Mouse (Mus musculus) frontal cortex, postnatal 36 days (tissue): ENCODE measurements around the gene Aurkb.
A peak's percentile ranks its signal among the peaks of the same experiment; 100 is the strongest.

Source experiments
- DNase-seq, 2 experiments: peaks; one replicate each; pipeline ENCODE4 v3.0.0; 2022; ENCODE audit warnings: low spot score in 2 of 2

Aurkb gene

DNA sequence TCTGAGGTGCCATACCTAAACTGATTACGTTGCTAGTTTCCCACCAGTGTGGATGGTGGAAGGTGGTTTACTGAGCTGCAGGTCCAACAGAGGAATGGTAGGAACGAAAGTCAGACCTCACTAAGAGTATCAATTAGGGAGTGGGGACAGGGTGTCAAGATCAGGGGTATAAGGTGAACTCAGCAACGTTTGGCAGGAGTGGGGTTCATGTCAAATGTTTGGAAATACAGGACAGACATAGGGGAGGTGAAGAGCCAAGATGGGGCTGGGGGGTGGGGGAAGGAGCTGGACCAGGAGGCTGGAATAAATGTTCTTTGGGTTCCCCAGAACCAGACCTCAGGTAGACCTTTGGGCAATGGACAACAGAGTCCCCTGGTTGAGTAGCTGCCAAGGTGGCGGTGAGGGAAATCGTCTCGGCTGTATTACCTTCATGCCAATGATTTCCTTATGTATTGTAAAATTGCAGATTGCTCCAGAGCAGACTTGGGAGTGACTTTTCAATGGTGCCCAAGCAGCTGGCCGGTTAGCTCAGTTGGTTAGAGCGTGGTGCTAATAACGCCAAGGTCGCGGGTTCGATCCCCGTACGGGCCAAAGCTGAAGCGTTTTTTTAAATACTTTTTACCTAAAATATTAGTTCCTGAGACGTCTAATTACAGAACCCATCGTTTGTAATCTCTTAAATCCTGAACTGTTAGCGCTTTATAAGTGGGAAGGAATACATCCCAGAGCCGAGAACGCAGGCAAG, 8.8 kb upstream of the Aurkb start:
- peak; percentile 95 to 96 for DNase-seq

DNA sequence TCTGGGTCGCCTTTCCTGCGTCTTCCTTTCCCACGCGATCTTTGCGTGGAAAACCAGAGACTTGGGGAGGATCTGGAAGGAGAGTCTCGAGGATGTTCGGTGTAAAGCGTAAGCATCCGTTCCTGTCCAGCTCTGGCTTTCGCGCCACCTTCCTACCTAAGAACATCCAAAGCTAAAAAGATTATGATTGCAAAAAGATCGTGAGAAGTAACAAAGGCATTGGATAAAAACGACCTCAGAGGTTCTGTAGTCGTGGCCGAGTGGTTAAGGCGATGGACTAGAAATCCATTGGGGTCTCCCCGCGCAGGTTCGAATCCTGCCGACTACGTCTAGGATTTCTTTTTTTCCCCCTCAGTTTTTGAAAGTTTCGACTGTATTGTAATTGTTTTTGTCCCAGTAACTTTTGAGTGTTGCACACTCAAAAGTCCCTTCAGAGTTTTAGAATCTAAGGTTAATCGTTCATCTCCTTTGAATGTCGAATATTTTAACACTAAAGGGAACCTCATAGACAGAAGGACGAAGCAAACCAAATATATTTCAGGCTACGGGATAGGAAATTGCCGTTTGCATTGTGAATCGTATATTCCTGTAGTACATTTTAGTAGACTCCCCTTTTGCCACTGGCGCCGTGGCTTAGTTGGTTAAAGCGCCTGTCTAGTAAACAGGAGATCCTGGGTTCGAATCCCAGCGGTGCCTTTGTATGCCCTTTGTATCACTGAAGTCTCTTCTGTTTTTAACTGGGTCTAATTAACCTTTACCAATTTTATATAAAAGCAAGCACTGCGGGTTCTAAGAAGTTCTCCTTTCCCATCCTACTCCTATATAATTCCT, 8.0 kb upstream of the Aurkb start:
- peak; percentile 90 to 92 for DNase-seq

DNA sequence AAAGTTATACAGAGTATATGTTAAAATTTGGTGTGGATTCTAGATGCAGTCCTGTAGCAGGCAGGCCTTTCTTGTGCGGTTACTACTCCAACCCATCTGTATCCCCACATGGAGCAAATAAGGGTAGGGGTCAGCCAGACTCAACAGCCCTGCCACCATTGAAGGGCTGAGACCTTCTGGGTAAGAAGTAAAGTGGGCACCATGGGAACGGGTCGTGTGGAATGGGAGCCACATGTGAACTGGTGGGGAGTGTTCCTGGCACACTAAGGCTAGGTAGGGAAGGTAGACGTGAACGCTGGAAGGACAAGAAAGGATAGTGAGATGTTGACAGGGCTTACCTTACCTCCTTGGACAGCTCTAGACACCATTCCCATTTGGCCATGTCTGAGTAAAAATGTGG, 7.3 kb upstream of the Aurkb start:
- no peak for DNase-seq

DNA sequence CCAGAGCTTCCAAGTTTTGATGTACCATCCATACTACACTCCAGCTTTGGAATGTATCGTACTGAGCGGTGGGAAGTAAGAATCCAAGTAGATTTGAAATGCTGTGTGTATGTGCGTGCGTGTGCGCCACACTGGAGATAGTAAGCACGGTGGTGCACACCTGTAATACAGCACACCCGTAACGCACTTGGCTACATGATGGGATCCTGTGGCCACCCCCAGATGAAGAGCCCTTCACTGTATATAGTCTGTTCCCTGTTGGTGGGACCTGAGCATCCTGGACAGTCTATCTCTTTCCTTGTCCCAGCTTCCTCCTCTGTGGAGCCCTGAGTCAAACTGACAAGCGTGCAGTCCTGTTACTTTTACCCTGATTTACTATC, 938 bp downstream of the Aurkb start:
- no peak for DNase-seq

DNA sequence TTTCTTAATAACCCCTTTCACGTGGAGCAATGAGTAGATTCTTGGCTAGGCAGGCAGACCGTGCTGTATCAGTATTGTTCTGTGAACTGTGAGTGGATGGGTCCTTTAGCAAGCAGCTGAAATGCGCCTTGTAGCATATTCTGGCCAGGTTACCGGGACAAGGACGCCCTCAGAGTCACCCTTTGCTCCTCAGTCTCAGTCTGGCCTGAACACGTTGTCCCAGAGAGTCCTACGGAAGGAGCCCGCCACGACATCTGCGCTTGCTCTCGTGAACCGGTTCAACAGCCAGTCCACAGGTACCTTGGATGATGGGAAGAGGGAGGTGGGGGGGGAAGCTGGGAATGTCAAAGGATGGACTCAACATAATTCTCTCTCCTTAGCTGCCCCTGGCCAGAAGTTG, 2.1 kb downstream of the Aurkb start:
- DNase-seq: no peak

DNA sequence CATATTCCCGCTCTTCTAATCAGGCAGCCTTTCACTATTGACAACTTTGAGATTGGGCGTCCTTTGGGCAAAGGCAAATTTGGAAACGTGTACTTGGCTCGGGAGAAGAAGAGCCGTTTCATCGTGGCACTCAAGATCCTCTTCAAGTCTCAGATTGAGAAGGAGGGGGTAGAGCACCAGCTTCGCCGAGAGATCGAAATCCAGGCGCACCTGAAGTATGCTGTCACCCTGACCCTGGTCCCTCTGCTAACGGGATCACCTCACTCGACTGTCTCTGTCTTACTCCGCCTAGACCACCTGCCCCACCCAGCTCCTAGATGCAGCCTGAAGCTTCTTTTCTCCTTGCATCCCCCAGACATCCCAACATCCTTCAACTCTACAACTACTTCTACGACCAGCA, 2.7 kb downstream of the Aurkb start:
- DNase-seq: no peak

DNA sequence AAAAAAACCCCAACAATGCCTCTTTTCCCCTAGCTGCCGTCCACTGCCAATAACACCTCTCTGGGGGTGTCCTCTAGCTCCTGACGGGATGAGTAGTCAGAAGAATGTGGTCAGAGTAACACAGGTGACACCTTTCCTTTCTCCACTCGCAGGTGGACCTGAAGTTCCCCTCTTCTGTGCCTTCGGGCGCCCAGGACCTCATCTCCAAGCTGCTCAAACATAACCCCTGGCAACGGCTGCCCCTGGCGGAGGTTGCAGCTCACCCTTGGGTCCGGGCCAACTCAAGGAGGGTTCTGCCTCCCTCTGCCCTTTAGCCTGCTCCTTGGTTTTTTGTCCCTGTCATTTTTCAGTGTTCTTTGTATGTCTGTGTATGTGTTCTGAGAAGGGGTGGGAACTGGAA, 5.3 kb downstream of the Aurkb start:
- no peak for DNase-seq

DNA sequence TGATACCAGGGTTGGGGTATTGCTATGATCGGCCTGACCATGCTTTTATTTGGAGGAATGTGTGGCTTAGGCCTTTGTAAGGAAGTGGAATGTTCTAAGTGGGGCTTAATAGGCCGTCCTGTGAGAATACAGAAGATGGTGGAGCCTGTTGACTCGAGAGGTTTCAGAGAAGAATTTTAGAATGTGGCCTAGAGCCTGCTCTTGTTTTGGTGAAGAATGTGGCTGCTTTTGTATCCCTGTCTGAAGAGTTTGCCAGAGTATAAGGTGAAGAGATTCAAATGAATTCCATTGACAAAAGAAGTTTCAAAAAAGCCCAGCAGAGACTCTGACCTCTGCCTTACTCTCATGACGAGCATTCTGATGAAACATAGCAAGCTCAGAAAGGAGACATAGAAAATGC, 6.3 kb downstream of the Aurkb start:
- DNase-seq: no peak

DNA sequence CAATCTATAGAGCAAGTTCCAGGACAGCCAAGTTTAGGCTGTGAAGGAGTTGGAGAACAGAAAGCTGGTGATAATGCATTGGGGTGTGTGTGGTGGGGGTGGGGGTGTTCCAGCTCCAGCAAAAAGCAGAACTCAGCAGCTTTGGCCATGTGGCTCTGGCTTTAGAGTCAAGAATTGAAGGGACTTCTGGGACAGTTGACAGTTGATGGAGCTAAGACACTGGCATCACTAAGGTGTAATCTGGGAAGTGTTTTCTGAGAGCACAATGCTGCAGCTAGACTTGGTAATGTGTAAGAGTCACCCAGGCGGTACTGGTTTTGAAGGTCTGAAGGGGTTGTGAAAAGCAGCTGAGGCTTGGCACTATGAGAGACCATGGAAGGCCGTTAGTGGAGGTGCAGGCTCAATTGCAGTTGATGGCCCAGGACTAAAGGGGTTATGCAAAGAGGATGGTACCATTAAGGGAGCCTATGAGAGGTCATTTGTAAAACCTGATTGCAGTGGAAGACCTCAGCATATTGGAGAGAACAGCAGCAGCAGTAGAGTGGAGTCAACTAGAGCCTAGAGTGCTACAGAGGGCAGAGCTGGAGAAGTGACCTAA, 7.5 kb downstream of the Aurkb start:
- no peak for DNase-seq

DNA sequence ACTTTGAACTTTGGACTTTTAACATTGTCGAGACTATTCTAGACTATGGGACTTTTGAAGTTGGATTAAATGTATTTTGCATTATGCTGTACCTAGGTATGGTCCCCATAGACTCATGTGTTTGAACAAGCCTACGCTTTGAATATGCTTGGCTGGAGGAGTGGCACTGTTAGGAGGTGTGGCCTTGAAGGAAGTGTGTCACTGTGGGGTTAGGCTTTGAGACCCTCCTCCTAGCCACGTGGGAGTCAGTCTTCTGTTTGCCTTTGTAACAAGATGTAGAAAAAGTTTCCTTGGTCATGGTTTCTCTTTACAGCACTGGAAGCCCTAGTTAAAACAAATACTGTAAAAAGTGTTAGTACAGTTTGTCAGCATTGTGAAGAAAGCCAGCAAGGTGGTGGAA, 8.4 kb downstream of the Aurkb start:
- no peak for DNase-seq

DNA sequence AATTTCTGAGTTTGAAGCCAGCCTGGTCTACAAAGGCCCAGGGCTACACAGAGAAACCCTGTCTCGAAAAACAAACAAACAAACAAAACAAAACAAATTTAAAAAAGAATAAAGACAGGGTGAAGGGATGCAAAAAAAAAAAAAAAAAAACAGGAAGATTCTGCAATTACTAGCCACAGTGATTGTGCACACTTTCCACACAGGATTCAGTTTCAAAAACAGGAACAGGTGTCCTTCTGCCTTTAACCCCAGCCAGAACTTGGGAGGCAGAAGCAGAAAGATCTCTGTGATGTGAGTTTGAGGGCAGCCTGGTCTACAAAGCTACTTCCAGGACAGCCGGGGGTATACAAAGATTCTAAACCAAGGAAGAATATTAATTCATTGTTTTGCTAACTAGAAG, 12.8 kb downstream of the Aurkb start:
- DNase-seq: no peak

DNA sequence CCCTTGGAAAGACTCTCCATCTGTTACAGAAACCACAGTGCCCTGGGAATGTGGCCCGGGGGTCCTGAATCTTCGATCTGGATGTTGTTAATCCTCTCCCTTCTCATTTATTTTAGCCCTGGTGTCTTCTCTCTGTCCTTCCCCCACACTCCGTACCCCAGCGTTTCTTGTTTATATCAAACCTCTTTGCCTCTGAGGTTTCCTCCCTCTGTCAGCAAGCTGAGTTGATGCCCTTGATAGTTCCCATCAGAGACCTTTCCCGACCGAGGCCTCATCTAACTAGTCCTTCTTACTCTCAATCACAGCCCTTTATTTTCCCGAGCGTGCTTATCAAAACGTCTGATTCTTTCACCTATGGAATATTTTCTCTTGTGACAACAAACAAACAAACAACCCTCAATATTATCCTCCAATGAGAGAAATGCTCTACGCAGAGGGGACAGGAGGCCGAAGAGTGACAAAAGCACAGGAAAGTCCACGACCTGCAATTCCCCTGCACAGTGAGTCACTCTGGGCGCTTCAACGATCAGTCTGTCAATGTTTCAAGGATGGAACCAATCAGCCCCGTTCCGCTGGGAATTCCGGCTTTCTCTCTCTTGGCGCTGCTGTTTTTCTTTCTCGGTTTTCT, 13.4 kb downstream of the Aurkb start:
- DNase-seq: no peak

DNA sequence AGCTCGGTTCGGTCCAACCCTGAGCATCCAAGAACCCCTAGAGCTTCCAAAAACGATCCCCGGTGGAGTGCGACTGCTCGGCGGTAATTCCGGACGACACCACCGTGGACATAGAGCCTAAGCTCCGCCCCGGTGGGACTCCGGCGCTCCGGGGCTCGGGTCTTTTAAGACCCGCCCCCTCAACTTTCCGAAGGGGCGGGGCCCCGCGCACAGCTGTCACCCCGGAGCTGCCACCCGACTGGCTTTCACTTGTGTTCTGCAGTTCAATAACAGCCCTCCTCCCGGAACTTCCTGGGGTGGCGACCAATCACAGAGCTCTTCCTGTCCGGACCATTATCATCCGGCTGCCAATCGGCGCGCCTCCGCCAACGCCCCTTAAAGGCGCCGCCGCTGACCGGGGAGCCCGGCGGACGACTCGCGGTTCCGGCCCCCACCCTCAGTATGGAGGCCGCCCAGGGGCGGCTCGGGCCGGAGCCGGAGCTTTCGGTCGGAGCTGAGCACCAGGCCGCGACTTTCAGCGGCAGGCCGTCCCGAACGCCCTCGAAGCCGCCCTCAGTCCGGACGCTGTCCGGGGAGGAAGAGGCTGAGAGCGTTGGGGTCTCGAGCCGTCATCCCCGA, 14.0 kb downstream of the Aurkb start, which contains the start of gene Borcs6:
Gene Borcs6, plus strand, starts transcription at position 361 of the 618 bp plus-strand sequence.
- peak; percentile 95 to 97 for DNase-seq

DNA sequence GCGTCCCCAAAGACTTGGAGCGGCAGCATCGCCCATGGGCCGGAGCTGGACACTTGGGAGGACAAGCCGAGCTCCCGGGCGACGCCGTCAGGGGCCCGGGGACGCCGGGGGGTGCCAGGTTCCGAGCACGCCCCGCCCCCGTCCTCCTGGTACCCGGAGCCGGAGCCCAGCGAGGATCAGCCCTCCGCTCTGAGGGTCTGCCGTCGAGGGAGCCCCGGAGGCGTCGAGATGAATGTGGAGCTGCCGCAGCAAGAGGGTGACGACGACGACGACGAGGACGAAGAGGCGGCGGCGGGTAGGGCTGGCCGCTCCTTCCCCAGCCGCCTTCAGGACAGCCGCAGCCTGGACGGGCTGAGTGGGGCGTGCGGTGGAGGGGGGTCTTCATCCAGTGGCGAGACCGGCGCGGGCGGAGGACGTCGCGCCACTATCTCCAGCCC, 14.5 kb downstream of the Aurkb start:
- DNase-seq: no peak

DNA sequence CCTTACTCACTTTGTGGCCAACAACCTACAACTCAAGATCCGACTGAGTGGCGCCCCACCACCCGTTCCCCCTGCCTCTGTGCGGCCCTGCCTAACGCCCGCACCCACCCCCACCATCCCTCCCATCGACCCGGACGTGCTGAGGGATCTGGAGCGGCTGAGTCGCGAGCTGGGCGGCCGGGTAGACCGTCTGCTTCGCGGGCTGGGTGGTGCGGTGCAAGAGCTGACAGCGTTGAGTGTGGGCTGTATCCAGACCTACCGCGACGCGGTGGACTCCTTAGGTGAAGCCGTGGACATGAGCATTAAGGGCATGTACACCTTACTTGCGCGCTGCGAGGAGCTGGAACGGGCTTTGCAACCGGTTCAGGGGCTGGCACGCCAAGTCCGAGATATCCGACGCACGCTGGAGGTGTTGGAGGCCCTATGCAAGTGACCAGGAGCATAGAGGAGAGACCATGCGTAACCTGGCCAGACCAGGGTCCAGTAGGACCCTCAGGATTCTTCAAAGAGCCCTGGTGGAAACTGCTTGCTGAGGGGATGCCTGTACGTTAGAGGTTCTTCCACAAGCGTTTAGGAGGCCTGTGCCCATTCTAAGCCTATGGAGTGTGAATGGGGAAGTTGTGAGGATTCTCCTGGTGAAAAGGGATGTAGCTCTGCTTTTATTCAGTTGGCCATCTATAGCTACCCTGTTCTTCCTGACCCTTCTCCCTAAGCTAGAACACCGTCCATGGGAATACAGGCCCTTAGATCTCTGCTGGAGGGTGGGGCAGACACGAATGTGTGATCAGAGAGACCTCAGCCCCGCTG, 15.2 kb downstream of the Aurkb start:
- DNase-seq: peak in 1 of 2 experiments; percentile 29

DNA sequence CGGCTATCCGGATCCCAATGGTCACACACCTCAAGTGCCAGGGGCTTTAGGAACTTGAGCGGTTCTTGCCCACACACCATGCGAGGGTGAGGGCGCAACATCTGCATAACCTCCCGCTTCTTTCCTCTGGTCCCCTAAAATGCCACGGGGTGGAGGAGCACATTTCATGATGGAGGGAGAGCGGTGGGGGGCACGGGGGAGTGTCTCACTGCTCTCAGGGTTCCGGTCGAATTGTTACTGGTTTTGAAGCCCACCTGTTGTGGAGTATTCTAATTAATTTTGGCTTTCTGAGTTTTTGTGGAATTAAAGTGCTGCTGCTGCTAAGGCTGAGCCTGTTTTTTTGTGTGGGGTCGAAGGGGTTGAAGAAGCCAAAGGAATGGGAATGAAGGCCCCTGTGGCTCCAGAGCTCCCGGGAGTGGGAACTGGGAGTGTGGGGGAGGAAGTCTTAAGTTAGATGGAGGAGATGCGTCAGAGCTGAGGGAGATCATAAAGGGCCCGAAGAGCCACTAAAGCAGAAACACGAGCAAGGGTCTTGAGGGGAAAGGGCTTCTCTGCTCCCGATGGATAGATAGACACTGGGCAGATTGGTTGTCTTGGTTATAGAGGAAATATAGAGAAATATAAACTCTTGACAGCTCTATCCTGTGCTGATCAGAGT, 15.9 kb downstream of the Aurkb start:
- DNase-seq: no peak

DNA sequence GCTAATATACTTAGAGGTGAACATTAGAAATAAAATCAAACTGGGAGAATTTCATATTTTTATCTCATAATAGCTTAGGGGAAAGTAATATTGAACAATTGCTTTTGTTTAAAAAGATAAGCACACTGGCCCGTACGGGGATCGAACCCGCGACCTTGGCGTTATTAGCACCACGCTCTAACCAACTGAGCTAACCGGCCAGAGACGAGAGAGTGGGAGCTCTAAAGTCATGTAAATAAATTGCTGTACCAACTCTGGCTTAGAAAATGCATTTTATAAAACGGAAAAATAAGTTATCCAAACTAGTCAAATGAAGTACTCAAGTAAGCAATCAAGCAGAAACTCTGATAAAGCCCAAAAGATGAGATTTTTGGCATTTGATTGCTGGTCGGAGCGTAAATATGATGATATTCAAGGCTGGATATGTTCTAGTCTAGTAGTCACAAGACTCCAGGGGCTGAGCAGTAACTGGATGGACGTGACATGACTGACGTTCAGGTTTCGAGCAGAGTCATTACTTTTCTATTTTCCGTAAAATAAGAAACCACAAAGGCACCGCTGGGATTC, 16.8 kb downstream of the Aurkb start:
- DNase-seq: peak; percentile 84 to 85

DNA sequence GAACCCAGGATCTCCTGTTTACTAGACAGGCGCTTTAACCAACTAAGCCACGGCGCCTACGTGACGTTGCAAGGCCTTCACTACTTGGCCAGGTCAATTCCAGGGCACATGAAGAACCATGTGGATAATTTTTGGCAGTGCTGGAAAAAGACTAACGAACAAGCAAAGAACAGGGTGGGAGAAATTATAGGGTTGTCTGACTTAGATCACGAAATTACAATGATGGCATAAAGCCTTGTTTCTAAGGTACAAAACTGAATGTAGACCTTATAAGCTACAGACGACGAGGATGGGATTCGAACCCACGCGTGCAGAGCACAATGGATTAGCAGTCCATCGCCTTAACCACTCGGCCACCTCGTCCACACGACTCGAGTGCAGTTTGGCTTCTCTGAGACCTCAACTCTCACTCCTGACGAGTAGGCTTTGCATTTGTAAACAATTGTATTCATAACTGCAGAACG, 17.3 kb downstream of the Aurkb start:
- peak; percentile 98 to 99 for DNase-seq

DNA sequence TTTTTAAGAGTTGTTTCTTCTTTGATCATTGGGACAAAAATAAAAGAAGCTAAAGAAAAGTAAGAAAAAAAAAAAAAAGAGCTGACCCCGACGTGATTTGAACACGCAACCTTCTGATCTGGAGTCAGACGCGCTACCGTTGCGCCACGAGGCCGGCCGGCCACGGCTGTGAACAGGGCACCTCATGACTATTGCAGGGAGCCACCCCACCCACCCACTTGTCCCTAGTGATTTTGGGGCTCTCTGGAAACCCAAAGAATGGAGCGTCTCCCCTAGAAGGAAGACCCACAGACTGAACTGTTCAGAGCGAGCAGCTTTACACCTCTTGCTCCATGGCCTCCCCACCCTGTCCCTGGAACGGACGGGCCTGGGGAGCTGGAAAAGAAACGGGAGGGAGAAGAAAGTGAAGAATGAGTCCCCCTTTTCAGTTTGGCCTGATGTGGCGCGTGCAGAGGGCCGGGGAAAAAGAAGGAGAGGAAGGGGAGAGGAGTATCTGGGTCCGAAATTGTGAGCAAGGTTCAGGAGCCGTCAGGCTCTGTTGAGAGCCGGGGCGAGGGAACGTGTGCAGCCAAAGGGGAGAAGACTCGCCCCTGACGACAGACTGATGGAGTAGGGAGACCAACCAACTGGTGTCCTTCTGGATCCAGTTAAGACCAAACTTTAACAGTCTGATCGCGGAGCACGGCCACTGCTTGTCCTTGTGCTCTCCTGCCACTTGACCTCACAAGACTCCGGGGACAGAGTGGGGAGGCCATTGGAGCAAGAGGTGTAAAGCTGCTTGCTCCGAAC, 18.2 kb downstream of the Aurkb start:
- peak; percentile 65 to 78 for DNase-seq
